Mouse (Mus musculus) heart, embryonic 15.5 days (tissue): ENCODE results near the gene Apobec3. TPM values are rescaled to one million over a fixed set of nuclear protein-coding genes. Genes with fewer than 3 reads are reported as not detected.

ENCODE experiments used
- ATAC-seq: fragments of 200-750 bp; cut with Nextera tagmentation; replicated peaks from 2 replicates; pipeline ENCODE4 v1.8.0; 2017; ENCODE audit warnings: low read depth, moderate TSS enrichment; ENCODE audit not compliant: insufficient number of reproducible peaks, insufficient read depth, low FRiP score
- H3K27ac ChIP-seq: fragments of 300-500 bp; sonication (generic); 2 replicates; pipeline ENCODE4 v1.5.1; 2015; ENCODE audit warnings: mild to moderate bottlenecking, inconsistent platforms
- H3K27me3 ChIP-seq: fragments of 300-500 bp; sonication (generic); 2 replicates; pipeline ENCODE4 v1.6.1; 2015; ENCODE audit warnings: inconsistent platforms
- H3K36me3 ChIP-seq: fragments of 300-500 bp; sonication (generic); 2 replicates; pipeline ENCODE4 v1.6.1; 2015; ENCODE audit warnings: mild to moderate bottlenecking, inconsistent platforms
- H3K4me1 ChIP-seq: fragments of 300-500 bp; sonication (generic); replicated peaks from 2 replicates; pipeline ENCODE4 v1.6.1; 2015; ENCODE audit warnings: inconsistent platforms
- H3K4me2 ChIP-seq: fragments of 300-500 bp; sonication (generic); 2 replicates; pipeline ENCODE4 v1.6.1; 2015; ENCODE audit warnings: inconsistent platforms, mild to moderate bottlenecking, moderate library complexity
- H3K4me3 ChIP-seq: fragments of 300-500 bp; sonication (generic); 2 replicates; pipeline ENCODE4 v1.5.1; 2015; ENCODE audit warnings: mild to moderate bottlenecking, inconsistent platforms
- H3K9ac ChIP-seq: fragments of 300-500 bp; sonication (generic); 2 replicates; pipeline ENCODE4 v1.6.1; 2015; ENCODE audit warnings: mild to moderate bottlenecking, inconsistent platforms
- H3K9me3 ChIP-seq: fragments of 300-500 bp; sonication (generic); replicated peaks from 2 replicates; pipeline ENCODE4 v1.6.1; 2016; ENCODE audit warnings: inconsistent platforms
- WGBS: fragments of 180-500 bp; shearing (Covaris S2); methylation state at CpG from one replicate; pipeline ENCODE4 v1.1.7; 2015; ENCODE audit warnings: mixed read lengths; 5-methylcytosine and 5-hydroxymethylcytosine counted together
- polyA plus RNA-seq: library from polyadenylated mRNA; unstranded; fragments of >200 nt; fragmentation: Nextera tagmentation; extraction: Ambion mirVana; gene quantifications from 2 replicates; pipeline ENCODE4 v1.2.1, GENCODE M21; 2015

Apobec3 gene
- polyA plus RNA-seq, 1 experiment from 2014 or later, result 13.8 TPM

DNA sequence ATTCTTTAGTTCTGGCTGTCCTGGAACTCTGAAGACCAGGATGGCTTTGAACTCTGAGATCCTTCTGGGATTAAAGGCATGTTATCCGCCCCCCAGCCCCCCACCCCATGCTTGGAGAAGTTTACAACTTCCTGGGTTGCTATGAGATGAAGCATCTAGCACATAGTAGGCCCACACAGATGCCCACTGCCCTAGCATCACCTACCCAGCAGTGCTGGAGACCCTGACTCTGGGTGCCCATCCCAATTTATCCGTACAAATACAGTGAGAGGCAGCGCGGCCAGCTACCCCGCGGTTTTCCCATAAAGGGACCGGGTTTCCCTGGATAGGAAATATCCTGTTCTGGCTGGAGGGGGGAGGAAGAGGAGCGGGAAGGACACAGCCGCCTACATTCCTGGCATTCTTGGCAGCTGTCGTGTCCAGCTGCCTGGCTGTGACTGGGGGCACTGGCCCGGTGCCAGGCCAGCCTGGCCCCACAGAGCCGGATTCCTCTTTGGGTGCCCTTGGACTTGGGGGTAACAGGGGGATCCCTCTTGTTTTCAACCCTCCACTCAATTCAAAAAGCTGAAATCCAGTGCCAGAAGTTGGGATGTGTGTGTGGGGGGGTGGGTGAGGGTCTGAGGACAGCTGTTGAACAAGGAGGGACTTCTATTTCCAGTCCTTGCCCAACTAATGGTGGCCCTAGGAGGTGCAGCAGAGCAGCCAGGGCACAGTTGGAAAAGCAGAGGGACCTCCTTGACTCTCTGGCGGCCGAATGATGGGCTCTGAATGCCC, 60.5 kb downstream of the Apobec3 start:
- Histone ChIP-seq H3K27me3 (no peaks in the 10 kb centered on the region), H3K36me3 (no peaks in the 10 kb centered on the region), H3K9me3 (no peaks in the 10 kb centered on the region), H3K4me1 (peaks cover 43% of the 10 kb centered on the region), H3K4me3 (no peak overlapping the region), H3K4me2 (peak overlapping the region; percentile 19; the same call in 1 of the 2 replicates), H3K27ac (peak overlapping the region; percentile 71), H3K9ac (peak overlapping the region; percentile 1; the same call in 1 of the 2 replicates)
- ATAC-seq, result peak; percentile 67
- WGBS, result 23% methylated on average over 14 of the region's 14 CpGs

GRCm38 (mm10) chr15:79952504-79953231, 61.2 kb downstream of the Apobec3 start:
- Histone ChIP-seq H3K4me3 (no peak overlapping the region), H3K4me2 (no peak overlapping the region), H3K27me3 (no peaks in the 10 kb centered on the region), H3K9me3 (no peaks in the 10 kb centered on the region), H3K36me3 (no peaks in the 10 kb centered on the region), H3K9ac (no peak overlapping the region), H3K27ac (peak overlapping the region; percentile 71), H3K4me1 (peaks cover 43% of the 10 kb centered on the region)
- WGBS, result 43% methylated on average over 11 of the region's 11 CpGs
- ATAC-seq, result no peak; the same call in 1 of the 2 replicates

- peak overlapping the region; percentile 71 for H3K27ac ChIP-seq
- no peak overlapping the region for H3K4me2 ChIP-seq
- ATAC-seq, result no peak
- no peak overlapping the region for H3K4me3 ChIP-seq
- H3K4me1 ChIP-seq, result peaks cover 43% of the 10 kb centered on the region
- H3K9me3 ChIP-seq, result no peaks in the 10 kb centered on the region
- no peak overlapping the region for H3K9ac ChIP-seq
- no peaks in the 10 kb centered on the region for H3K36me3 ChIP-seq
- 54% methylated on average over 7 of the region's 7 CpGs for WGBS
- no peaks in the 10 kb centered on the region for H3K27me3 ChIP-seq
These were observed 62.0 kb downstream of the Apobec3 start for GRCm38 (mm10) chr15:79953470-79953869.

GRCm38 (mm10) chr15:79956559-79956958, 65.1 kb downstream of the Apobec3 start:
- no peaks in the 10 kb centered on the region for H3K27me3 ChIP-seq
- no peaks in the 10 kb centered on the region for H3K9me3 ChIP-seq
- H3K27ac ChIP-seq, result no peak overlapping the region
- no peak overlapping the region for H3K4me2 ChIP-seq
- 72% methylated on average over 8 of the region's 8 CpGs for WGBS
- no peak overlapping the region for H3K9ac ChIP-seq
- ATAC-seq, result no peak
- H3K36me3 ChIP-seq, result no peaks in the 10 kb centered on the region
- H3K4me3 ChIP-seq, result no peak overlapping the region
- H3K4me1 ChIP-seq, result peaks cover 19% of the 10 kb centered on the region

DNA sequence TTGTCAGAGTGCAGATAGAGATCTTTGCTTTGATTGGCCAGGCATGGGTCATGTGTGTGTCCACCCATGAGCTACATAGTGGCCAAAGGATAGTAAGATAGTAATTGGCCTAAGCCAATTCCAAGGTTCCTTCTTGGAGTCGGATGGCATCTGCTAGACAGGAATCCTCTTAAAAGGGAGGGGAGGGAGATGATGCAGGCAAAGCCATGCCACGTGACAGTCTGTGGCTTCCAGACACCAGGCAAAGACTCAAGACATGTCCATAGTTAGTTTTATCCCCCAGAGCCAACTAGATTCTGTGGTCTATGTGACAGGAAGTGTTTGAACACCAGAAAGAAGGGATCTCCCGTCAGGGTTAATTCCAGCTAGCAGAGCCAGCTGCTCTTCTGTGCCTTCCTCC, 67.0 kb downstream of the Apobec3 start:
- no peak overlapping the region for H3K4me2 ChIP-seq
- no peaks in the 10 kb centered on the region for H3K9me3 ChIP-seq
- H3K9ac ChIP-seq, result no peak overlapping the region
- H3K27ac ChIP-seq, result no peak overlapping the region
- no peak for ATAC-seq
- H3K4me3 ChIP-seq, result no peak overlapping the region
- 42% methylated on average over 3 of the region's 3 CpGs for WGBS
- no peaks in the 10 kb centered on the region for H3K36me3 ChIP-seq
- peaks cover 2% of the 10 kb centered on the region; the same call in 1 of the 2 replicates for H3K4me1 ChIP-seq
- H3K27me3 ChIP-seq, result no peaks in the 10 kb centered on the region

DNA sequence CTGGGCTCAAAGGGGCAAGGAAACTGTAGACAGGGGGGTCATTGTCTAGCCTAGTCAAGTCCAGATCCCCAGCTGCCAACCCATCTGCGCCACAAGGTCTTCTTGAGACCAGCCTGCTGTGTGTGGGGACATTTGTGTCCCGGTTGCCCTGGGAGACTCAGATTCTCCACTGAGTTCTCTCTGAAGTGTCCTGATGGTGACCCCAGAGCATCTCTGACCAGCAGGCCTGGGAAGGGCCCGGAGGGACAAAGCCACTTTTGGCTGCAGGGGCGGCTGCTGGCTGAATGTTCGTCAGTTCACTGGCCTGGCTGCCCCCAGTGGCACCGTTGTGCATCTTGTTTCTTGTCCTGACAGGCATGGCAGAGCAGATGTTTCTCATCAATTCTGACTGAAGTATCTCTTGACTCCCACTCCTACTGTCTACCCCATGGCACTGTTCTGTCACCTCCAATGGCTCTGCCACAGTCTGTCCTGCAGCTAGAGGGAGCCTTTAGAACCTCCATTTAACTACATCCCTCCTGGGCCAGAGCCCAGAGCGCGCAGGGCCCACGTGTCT, 70.0 kb downstream of the Apobec3 start:
- ATAC-seq, result no peak
- Histone ChIP-seq H3K4me1 (no peaks in the 10 kb centered on the region), H3K4me3 (no peak overlapping the region), H3K36me3 (no peaks in the 10 kb centered on the region), H3K27me3 (no peaks in the 10 kb centered on the region), H3K9me3 (no peaks in the 10 kb centered on the region), H3K9ac (no peak overlapping the region), H3K27ac (no peak overlapping the region), H3K4me2 (no peak overlapping the region)
- 61% methylated on average over 9 of the region's 9 CpGs for WGBS

- Histone ChIP-seq H3K36me3 (no peaks in the 10 kb centered on the region), H3K4me1 (no peaks in the 10 kb centered on the region), H3K27ac (no peak overlapping the region), H3K27me3 (no peaks in the 10 kb centered on the region), H3K9ac (no peak overlapping the region), H3K4me2 (no peak overlapping the region), H3K4me3 (no peak overlapping the region), H3K9me3 (no peaks in the 10 kb centered on the region)
- 86% methylated on average over 18 of the region's 18 CpGs for WGBS
- ATAC-seq, result no peak
These were observed 71.2 kb downstream of the Apobec3 start for GRCm38 (mm10) chr15:79962661-79963060.

DNA sequence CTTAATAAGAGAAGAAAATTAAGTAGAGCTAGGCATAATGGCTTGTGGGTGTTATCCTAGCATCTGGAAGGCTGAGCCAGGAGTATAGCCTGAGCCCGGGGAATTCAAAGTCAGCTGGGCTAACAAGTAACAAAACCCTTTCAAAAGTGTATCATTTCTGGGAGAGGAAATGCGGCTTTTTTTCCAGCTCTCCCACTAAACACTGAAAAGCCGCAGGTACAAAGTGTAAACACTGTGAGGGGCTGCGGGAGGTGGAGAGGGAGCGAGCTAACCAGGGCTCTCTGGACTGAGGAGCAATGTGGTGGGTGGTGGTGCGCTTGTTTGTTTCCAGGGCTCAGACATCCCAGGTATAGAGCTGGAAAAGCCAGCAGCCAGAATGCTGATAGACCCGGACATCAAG, 72.9 kb downstream of the Apobec3 start:
- H3K4me3 ChIP-seq, result no peak overlapping the region
- 80% methylated on average over 7 of the region's 7 CpGs for WGBS

More for the DNA sequence above, 72.9 kb downstream of the Apobec3 start:
- Histone ChIP-seq H3K27ac (no peak overlapping the region), H3K27me3 (no peaks in the 10 kb centered on the region), H3K4me1 (no peaks in the 10 kb centered on the region), H3K9me3 (no peaks in the 10 kb centered on the region), H3K4me2 (no peak overlapping the region), H3K36me3 (no peaks in the 10 kb centered on the region), H3K9ac (no peak overlapping the region)
- no peak for ATAC-seq

Other genes with a start within 250 kb of the Apobec3 start
- gene Fam227a, start 232.7 kb upstream of the Apobec3 start, polyA plus RNA-seq, result 0.39 and 0.81 TPM in 2 replicates
- 51.0 and 52.5 TPM in 2 replicates for gene Cby1, start 232.5 kb upstream of the Apobec3 start, polyA plus RNA-seq
- gene Tomm22, start 220.8 kb upstream of the Apobec3 start, polyA plus RNA-seq, result 218 and 234 TPM in 2 replicates
- 20.6 and 24.5 TPM in 2 replicates for gene Josd1, start 203.7 kb upstream of the Apobec3 start, polyA plus RNA-seq
- gene Gtpbp1, start 200.8 kb upstream of the Apobec3 start, polyA plus RNA-seq, result 23.7 and 30.0 TPM in 2 replicates
- gene Sun2, start 149.1 kb upstream of the Apobec3 start, polyA plus RNA-seq, result 4.7 and 6.2 TPM in 2 replicates
- 37.2 and 46.0 TPM in 2 replicates for gene Dnal4, start 113.8 kb upstream of the Apobec3 start, polyA plus RNA-seq
- gene Nptxr, start 86.9 kb upstream of the Apobec3 start, polyA plus RNA-seq, result 1.8 and 3.6 TPM in 2 replicates
- gene Npcd, start 57.4 kb upstream of the Apobec3 start, polyA plus RNA-seq, result 0.27 TPM in 1 of 2 replicates, not detected in the other
- 52.1 and 65.7 TPM in 2 replicates for gene Cbx6, start 57.0 kb upstream of the Apobec3 start, polyA plus RNA-seq
- 0.63 and 1.9 TPM in 2 replicates for gene Cbx7, start 79.5 kb downstream of the Apobec3 start, polyA plus RNA-seq
- 3.7 and 4.0 TPM in 2 replicates for gene Pdgfb, start 123.3 kb downstream of the Apobec3 start, polyA plus RNA-seq
- gene Syngr1, start 199.7 kb downstream of the Apobec3 start, polyA plus RNA-seq, result 38.0 and 42.9 TPM in 2 replicates
- 565 and 609 TPM in 2 replicates for gene Rpl3, start 200.2 kb downstream of the Apobec3 start, polyA plus RNA-seq
- gene Tab1, start 241.5 kb downstream of the Apobec3 start, polyA plus RNA-seq, result 25.0 and 33.6 TPM in 2 replicates